Mouse (Mus musculus): ENCODE measurements around the gene Lhpp.

GRCm38 (mm10) chr7:132681296-132681695 lies 70.9 kb downstream of the Lhpp start:
- TF ChIP-seq CTCF (IDR thresholded peaks at IDR 0.05; ENCODE audit: low read depth) (no peak), EP300 (IDR thresholded peaks at IDR 0.05; ENCODE audit: low read depth) (no peak)
